Mouse (Mus musculus) testis, adult 2 months (tissue): ENCODE measurements around the gene Mre11a. TPM values are rescaled to one million over a fixed set of nuclear protein-coding genes. Genes with fewer than 3 reads are reported as not detected.

Experiments
- H3K27ac ChIP-seq: fragments of 200-500 bp; 2 replicates; pipeline ENCODE4 v1.5.1; 2012; ENCODE audit warnings: low read depth, low read length; ENCODE audit not compliant: control insufficient read depth, insufficient read depth
- H3K27me3 ChIP-seq: fragments of 200-500 bp; 2 replicates; pipeline ENCODE4 v1.6.1; 2012; ENCODE audit warnings: mild to moderate bottlenecking, low read length, moderate library complexity; ENCODE audit not compliant: control insufficient read depth, insufficient read depth
- H3K36me3 ChIP-seq: fragments of 200-500 bp; 2 replicates; pipeline ENCODE4 v1.6.1; 2012; ENCODE audit warnings: mild to moderate bottlenecking, low read length; ENCODE audit not compliant: control insufficient read depth, insufficient read depth
- H3K4me1 ChIP-seq: fragments of 200-500 bp; 2 replicates; pipeline ENCODE4 v1.6.1; 2012; ENCODE audit warnings: low read length; ENCODE audit not compliant: control insufficient read depth, insufficient read depth
- H3K4me3 ChIP-seq: fragments of 200-500 bp; 2 replicates; pipeline ENCODE4 v1.5.1; 2012; ENCODE audit warnings: low read depth, mild to moderate bottlenecking, low read length, moderate library complexity, mixed read lengths; ENCODE audit not compliant: control insufficient read depth
- CTCF ChIP-seq: fragments of 200-500 bp; IDR thresholded peaks from 2 replicates; pipeline ENCODE4 v1.5.1; 2012; ENCODE audit warnings: low read depth, mild to moderate bottlenecking, inconsistent platforms, low read length, moderate library complexity; ENCODE audit not compliant: control insufficient read depth, insufficient read depth, insufficient replicate concordance
- POLR2A ChIP-seq: fragments of 200-500 bp; IDR thresholded peaks from 2 replicates; pipeline ENCODE4 v1.6.1; 2012; ENCODE audit warnings: low read depth, mild to moderate bottlenecking, inconsistent platforms, low read length, moderate library complexity; ENCODE audit not compliant: control insufficient read depth
- polyA plus RNA-seq: library from polyadenylated mRNA; depleted of rRNA; stranded (reverse); fragments of >200 nt; gene quantifications from 2 replicates; pipeline ENCODE4 v1.2.3, GENCODE M21; 2012

Gene Mre11a
- polyA plus RNA-seq, 1 experiment = 11.0 TPM

DNA sequence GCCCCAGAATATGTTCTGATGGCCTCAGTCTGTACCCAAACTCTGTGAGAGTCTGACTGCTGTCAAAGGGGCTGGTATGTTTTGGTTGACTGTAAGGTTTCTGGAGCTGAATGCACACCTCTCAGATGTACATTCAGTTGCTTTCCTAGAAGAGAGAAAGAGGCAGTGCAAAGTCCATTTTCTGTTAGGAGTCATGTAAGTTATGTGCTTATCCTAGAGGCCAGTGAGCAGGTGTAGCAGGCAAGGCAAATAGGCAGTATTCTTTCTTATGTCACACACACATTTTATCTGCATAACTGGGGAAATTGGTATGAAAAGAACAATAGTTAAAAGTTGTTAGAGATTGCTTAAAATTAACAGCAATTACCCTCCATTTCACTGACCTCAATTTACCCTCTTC is 30.5 kb upstream of the Mre11a start:
- Histone ChIP-seq H3K36me3 (no peaks in the 10 kb centered on the region), H3K4me1 (peaks cover 16% of the 10 kb centered on the region), H3K4me3 (no peak overlapping the region), H3K27me3 (no peaks in the 10 kb centered on the region), H3K27ac (no peak overlapping the region)
- TF ChIP-seq POLR2A = no peak
- TF ChIP-seq CTCF = no peak

GRCm38 (mm10) chr9:14754469-14754868 is 30.0 kb upstream of the Mre11a start:
- peaks cover 16% of the 10 kb centered on the region for H3K4me1 ChIP-seq
- no peak overlapping the region for H3K4me3 ChIP-seq
- no peaks in the 10 kb centered on the region for H3K36me3 ChIP-seq
- TF ChIP-seq CTCF = no peak
- no peak for TF ChIP-seq POLR2A
- H3K27me3 ChIP-seq = no peaks in the 10 kb centered on the region
- H3K27ac ChIP-seq = no peak overlapping the region

- no peaks in the 10 kb centered on the region for H3K36me3 ChIP-seq
- TF ChIP-seq CTCF (no peak), POLR2A (no peak)
- H3K4me3 ChIP-seq = no peak overlapping the region
Observed at GRCm38 (mm10) chr9:14758590-14758989, 25.9 kb upstream of the Mre11a start.

DNA sequence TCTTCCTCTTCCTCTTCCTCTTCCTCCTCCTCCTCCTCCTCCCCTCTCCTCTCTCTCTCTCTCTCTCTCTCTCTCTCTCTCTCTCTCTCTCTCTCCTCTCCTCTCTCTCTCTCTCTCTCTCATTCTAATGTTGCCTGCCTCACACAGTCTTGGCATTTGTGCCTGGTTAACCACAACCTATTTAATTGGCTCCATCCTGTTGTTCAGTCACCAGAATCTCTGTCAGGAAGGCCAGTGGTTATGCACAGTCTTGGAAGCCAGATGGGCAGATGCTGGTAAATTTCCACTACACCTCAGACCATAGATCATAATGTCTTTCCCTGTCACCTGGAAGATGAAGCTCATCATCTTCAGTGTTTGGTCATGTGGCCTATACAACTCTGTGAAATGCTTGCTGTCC is 25.2 kb upstream of the Mre11a start:
- H3K36me3 ChIP-seq = no peaks in the 10 kb centered on the region
- H3K27me3 ChIP-seq = no peaks in the 10 kb centered on the region
- H3K4me1 ChIP-seq = no peaks in the 10 kb centered on the region
- TF ChIP-seq POLR2A (no peak), CTCF (no peak)
- no peak overlapping the region for H3K4me3 ChIP-seq
- no peak overlapping the region for H3K27ac ChIP-seq

More at GRCm38 (mm10) chr9:14758590-14758989, 25.9 kb upstream of the Mre11a start:
- H3K4me1 ChIP-seq = no peaks in the 10 kb centered on the region
- no peaks in the 10 kb centered on the region for H3K27me3 ChIP-seq
- no peak overlapping the region for H3K27ac ChIP-seq

GRCm38 (mm10) chr9:14764765-14765164 is 19.7 kb upstream of the Mre11a start:
- Histone ChIP-seq H3K27ac (no peak overlapping the region), H3K4me1 (no peaks in the 10 kb centered on the region), H3K36me3 (no peaks in the 10 kb centered on the region), H3K4me3 (no peak overlapping the region), H3K27me3 (no peaks in the 10 kb centered on the region)
- TF ChIP-seq POLR2A (no peak), CTCF (no peak)

- Histone ChIP-seq H3K27me3 (no peaks in the 10 kb centered on the region), H3K36me3 (no peaks in the 10 kb centered on the region), H3K27ac (no peak overlapping the region), H3K4me1 (no peaks in the 10 kb centered on the region; the same call in none of the 2 replicates), H3K4me3 (peak overlapping the region; percentile 82)
- TF ChIP-seq CTCF (no peak), POLR2A (no peak)
Observed at GRCm38 (mm10) chr9:14769811-14770210, 14.6 kb upstream of the Mre11a start.

DNA sequence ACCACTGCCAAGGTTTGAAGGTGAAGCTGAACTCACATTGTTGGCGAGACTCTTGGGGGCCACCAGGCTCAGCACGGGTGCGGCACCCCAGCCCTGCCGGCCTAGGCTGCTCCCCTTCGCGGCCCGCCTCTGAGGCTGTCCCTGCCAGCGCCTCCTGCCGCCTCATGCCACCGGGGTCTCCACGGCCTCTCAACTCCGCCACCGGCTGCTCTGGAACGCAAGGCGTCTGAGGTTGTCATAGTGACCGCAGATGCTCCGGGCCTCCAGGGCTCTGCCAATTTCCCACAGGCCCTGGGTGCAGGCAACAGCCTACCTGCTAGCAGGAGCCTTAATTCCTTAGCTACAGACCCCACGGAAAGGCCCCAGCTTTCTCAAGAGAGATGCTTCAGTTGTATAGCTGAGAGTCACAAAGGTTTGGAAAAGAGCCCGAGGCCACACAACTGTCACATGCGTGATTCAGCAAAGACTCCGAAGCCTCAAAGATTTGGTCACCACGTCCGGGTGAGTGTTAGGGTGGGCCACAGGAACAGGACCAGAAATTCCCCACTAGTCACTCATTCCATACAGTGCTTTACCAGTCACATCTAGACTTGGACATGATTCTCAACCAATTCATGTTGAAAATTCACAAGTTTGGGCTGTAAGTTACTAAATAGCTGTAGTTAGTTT is 13.5 kb upstream of the Mre11a start, which contains the start of gene 1700012B09Rik:
1700012B09Rik (minus strand) TSS at position 228 of the 669 bp plus-strand sequence.
- Histone ChIP-seq H3K27me3 (no peaks in the 10 kb centered on the region), H3K27ac (peak within 1 kb of the TSS; percentile 8; the same call in 1 of the 2 replicates), H3K4me3 (peak within 1 kb of the TSS; percentile 82), H3K4me1 (no peaks in the 10 kb centered on the region; the same call in none of the 2 replicates), H3K36me3 (no peaks in the 10 kb centered on the region)
- TF ChIP-seq POLR2A (peak; percentile 60), CTCF (no peak)
